Mouse (Mus musculus): Measurements from ENCODE around the gene Dact1. TPM values are rescaled to one million over a fixed set of nuclear protein-coding genes. Genes with fewer than 3 reads are reported as not detected.

Gene Dact1
- total RNA-seq (2014; fragmentation: Nextera tagmentation) (not detected in 2 replicates), total RNA-seq (2017) (0.23 and 0.27 TPM in 2 replicates), polyA plus RNA-seq (2012) (0.05 and 0.06 TPM in 2 replicates)

DNA sequence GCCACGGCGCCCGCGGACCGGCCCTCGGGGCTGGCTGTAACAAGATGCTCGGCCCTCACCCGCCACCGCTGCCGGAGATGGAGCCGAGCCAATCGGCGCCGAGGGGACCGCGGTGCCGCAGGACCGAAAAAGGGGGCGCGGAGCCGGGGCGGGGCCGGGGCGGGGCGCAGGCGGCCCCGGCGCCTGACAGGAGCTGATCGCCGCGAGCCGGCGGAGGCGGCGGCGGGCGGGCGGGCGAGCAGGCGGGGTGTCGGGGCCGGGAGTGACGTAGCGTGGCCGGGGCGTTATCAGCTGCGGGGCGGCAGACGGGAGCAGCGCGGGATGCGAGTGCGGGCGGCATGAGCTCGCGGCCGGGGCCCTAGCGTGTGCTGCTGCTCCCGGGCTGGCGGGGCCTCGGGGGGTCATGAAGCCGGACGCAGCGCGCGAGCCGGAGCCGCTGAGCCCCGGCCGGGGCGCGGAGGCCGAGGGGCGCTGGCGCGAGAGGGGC, at the start of gene Dact1:
TSS of gene Dact1 (plus strand) at position 304 of the 487 bp plus-strand sequence.
- no peaks in the 10 kb centered on the region for H3K36me3 ChIP-seq (replicated peaks)
- TF ChIP-seq POLR2AphosphoS5 (IDR thresholded peaks at IDR 0.05; ENCODE audit: insufficient replicate concordance, low read depth, low read length) (no peak), GATA1 (IDR thresholded peaks at IDR 0.05; ENCODE audit: borderline replicate concordance, low read length) (no peak), CTCF (IDR thresholded peaks at IDR 0.05; ENCODE audit: low read depth, low read length) (no peak), GATA2 (IDR thresholded peaks at IDR 0.05; ENCODE audit: borderline replicate concordance, low read depth, low read length) (no peak)
- H3K9me3 ChIP-seq (replicated peaks) = peaks cover 11% of the 10 kb centered on the region
- peaks cover 18% of the 10 kb centered on the region for H3K27me3 ChIP-seq (ENCODE audit: insufficient read depth, low read length)
- H3K4me1 ChIP-seq (ENCODE audit: insufficient read depth, low read depth, low read length) = peaks cover 3% of the 10 kb centered on the region; the same call in 1 of the 2 replicates
- H3K4me3 ChIP-seq (ENCODE audit: low read depth, low read length) = peak within 1 kb of the TSS; percentile 65
- no peak for ATAC-seq (ENCODE audit: extremely low read depth, insufficient number of reproducible peaks, low FRiP score, poor library complexity, severe bottlenecking)
- peak; percentile 23 for DNase-seq (ENCODE audit: low spot score)

DNA sequence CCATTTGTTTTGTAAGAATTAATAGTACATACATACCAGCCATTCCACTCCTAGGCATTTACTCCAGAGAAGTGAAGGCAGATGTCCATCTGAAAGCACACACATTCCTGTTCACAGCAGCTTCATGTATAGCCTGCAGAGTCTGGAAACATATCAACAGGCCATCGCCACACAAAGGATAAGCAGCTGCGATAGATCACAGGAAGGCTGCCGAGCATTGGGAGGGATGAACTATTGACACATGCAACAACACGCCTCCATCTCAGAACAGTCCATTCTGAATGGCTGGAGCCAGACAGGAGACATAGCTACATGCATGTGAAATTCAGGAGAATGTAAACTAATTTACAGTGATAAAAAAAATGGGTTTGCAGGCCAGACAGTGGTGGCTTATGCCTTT, 45.5 kb upstream of the Dact1 start:
- TF ChIP-seq POLR2AphosphoS5 (IDR thresholded peaks at IDR 0.05; ENCODE audit: insufficient replicate concordance, low read depth, low read length) = no peak
- TF ChIP-seq TAL1 (conservative IDR thresholded peaks at IDR 0.05; ENCODE audit: low read depth, low read length) = no peak
- no peak for TF ChIP-seq CTCF (IDR thresholded peaks at IDR 0.05; ENCODE audit: low read depth, low read length)
- no peak for TF ChIP-seq GATA1 (IDR thresholded peaks at IDR 0.05; ENCODE audit: borderline replicate concordance, low read length)
- TF ChIP-seq GATA2 (IDR thresholded peaks at IDR 0.05; ENCODE audit: borderline replicate concordance, low read depth, low read length) = no peak
- no peaks in the 10 kb centered on the region for H3K4me1 ChIP-seq (ENCODE audit: insufficient read depth, low read depth, low read length)
- no peaks in the 10 kb centered on the region for H3K36me3 ChIP-seq (replicated peaks)
- no peak for ATAC-seq (ENCODE audit: extremely low read depth, insufficient number of reproducible peaks, low FRiP score, poor library complexity, severe bottlenecking)
- H3K4me3 ChIP-seq (ENCODE audit: low read depth, low read length) = no peak overlapping the region
- DNase-seq (ENCODE audit: low spot score) = no peak
- H3K9me3 ChIP-seq (replicated peaks) = no peaks in the 10 kb centered on the region
- peaks cover 2% of the 10 kb centered on the region for H3K27me3 ChIP-seq (ENCODE audit: insufficient read depth, low read length)

DNA sequence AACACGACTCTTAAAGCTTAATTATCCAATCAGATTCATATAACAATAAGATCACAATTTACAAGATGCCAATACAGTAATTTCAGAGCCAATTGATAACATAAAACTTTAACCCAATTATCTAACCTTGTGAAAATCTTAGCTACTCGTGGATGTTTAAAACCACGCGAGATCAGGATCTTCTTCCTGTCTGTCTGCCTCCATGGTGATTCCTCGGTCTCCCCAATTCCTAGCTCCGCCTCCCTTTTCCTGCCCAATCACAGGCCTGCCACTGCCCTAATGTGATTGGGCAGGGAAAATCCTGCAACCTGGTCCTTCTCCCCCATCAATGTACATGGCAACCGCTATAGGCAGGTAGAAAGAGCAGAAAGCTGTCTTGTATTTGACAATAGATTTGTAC, 40.3 kb upstream of the Dact1 start:
- ATAC-seq (ENCODE audit: extremely low read depth, insufficient number of reproducible peaks, low FRiP score, poor library complexity, severe bottlenecking) = no peak
- Histone ChIP-seq H3K36me3 (replicated peaks) (no peaks in the 10 kb centered on the region), H3K4me1 (ENCODE audit: insufficient read depth, low read depth, low read length) (no peaks in the 10 kb centered on the region)

DNA sequence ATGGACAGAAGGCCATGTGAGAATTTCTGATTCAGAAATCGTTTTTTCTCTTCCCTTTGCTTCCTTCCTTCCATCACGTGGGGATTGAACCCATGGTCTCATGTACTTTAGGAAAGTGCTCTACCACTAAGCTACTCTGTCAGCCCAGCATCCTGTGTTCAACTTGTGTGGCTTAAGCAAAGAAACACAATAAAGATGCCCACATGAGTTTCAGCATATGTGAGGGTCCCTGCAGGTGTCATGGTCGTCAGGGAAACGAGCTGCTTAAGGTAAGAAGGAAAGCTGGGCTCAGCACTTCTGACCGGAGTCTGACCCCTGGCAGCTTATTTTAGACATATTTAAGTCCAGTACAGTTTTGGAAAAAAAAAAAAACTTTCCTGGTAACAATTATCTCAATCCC, 38.6 kb upstream of the Dact1 start:
- TF ChIP-seq POLR2AphosphoS5 (IDR thresholded peaks at IDR 0.05; ENCODE audit: insufficient replicate concordance, low read depth, low read length) (no peak), TAL1 (conservative IDR thresholded peaks at IDR 0.05; ENCODE audit: low read depth, low read length) (no peak)
- peaks cover 18% of the 10 kb centered on the region for H3K27me3 ChIP-seq (ENCODE audit: insufficient read depth, low read length)
- DNase-seq (ENCODE audit: low spot score) = no peak
- ATAC-seq (ENCODE audit: extremely low read depth, insufficient number of reproducible peaks, low FRiP score, poor library complexity, severe bottlenecking) = no peak
- no peak overlapping the region for H3K4me3 ChIP-seq (ENCODE audit: low read depth, low read length)
- no peaks in the 10 kb centered on the region for H3K36me3 ChIP-seq (replicated peaks)
- H3K9me3 ChIP-seq (replicated peaks) = peaks cover 3% of the 10 kb centered on the region
- no peaks in the 10 kb centered on the region for H3K4me1 ChIP-seq (ENCODE audit: insufficient read depth, low read depth, low read length)

More for the DNA sequence above, 40.3 kb upstream of the Dact1 start:
- H3K27me3 ChIP-seq (ENCODE audit: insufficient read depth, low read length) = peaks cover 13% of the 10 kb centered on the region
- H3K4me3 ChIP-seq (ENCODE audit: low read depth, low read length) = no peak overlapping the region
- TF ChIP-seq GATA2 (IDR thresholded peaks at IDR 0.05; ENCODE audit: borderline replicate concordance, low read depth, low read length) (no peak), GATA1 (IDR thresholded peaks at IDR 0.05; ENCODE audit: borderline replicate concordance, low read length) (no peak), CTCF (IDR thresholded peaks at IDR 0.05; ENCODE audit: low read depth, low read length) (no peak), POLR2AphosphoS5 (IDR thresholded peaks at IDR 0.05; ENCODE audit: insufficient replicate concordance, low read depth, low read length) (no peak), TAL1 (conservative IDR thresholded peaks at IDR 0.05; ENCODE audit: low read depth, low read length) (no peak)
- no peak for DNase-seq (ENCODE audit: low spot score)
- H3K9me3 ChIP-seq (replicated peaks) = no peaks in the 10 kb centered on the region; the same call in 1 of the 2 replicates

DNA sequence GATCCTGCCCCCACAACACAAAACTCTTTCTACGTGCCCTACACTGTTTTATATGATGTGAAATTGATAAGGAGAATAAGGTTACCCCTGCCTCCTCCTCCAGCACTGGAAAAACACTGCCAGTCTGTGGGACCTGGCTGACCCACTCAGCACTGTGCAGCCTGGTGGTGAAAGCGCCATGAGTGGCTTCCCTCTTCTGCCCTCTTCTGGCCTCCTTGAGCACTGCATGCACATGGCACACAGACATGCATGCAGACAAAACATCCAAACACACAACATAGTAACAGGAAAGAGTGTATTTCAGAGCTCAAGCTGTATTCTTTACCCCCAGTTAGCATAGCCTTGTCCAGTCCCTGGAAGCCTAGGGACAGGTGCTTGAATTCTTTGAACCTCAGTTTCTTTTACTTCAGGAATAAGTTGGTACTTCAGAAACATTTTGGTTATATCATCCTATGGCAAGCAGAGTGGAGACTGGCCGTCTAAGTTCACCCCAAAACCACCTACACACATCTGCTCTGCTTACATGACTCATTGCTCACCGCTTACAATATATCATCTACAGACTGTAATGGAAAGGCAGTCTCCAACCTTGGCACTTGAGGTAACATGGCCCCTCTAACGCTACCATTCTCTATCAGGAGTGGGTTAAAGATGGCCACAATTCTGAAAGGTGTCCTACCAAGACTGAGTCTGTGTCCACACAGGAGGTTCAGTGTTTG, 35.0 kb upstream of the Dact1 start:
- TF ChIP-seq TAL1 (conservative IDR thresholded peaks at IDR 0.05; ENCODE audit: low read depth, low read length) = no peak
- TF ChIP-seq GATA1 (IDR thresholded peaks at IDR 0.05; ENCODE audit: borderline replicate concordance, low read length) = no peak
- TF ChIP-seq POLR2AphosphoS5 (IDR thresholded peaks at IDR 0.05; ENCODE audit: insufficient replicate concordance, low read depth, low read length) = no peak
- no peak for TF ChIP-seq GATA2 (IDR thresholded peaks at IDR 0.05; ENCODE audit: borderline replicate concordance, low read depth, low read length)
- TF ChIP-seq CTCF (IDR thresholded peaks at IDR 0.05; ENCODE audit: low read depth, low read length) = peak; percentile 67
- DNase-seq (ENCODE audit: low spot score) (no peak), ATAC-seq (ENCODE audit: extremely low read depth, insufficient number of reproducible peaks, low FRiP score, poor library complexity, severe bottlenecking) (no peak)
- Histone ChIP-seq H3K36me3 (replicated peaks) (no peaks in the 10 kb centered on the region), H3K4me3 (ENCODE audit: low read depth, low read length) (no peak overlapping the region), H3K9me3 (replicated peaks) (peaks cover 3% of the 10 kb centered on the region), H3K27me3 (ENCODE audit: insufficient read depth, low read length) (peaks cover 18% of the 10 kb centered on the region), H3K4me1 (ENCODE audit: insufficient read depth, low read depth, low read length) (no peaks in the 10 kb centered on the region)

DNA sequence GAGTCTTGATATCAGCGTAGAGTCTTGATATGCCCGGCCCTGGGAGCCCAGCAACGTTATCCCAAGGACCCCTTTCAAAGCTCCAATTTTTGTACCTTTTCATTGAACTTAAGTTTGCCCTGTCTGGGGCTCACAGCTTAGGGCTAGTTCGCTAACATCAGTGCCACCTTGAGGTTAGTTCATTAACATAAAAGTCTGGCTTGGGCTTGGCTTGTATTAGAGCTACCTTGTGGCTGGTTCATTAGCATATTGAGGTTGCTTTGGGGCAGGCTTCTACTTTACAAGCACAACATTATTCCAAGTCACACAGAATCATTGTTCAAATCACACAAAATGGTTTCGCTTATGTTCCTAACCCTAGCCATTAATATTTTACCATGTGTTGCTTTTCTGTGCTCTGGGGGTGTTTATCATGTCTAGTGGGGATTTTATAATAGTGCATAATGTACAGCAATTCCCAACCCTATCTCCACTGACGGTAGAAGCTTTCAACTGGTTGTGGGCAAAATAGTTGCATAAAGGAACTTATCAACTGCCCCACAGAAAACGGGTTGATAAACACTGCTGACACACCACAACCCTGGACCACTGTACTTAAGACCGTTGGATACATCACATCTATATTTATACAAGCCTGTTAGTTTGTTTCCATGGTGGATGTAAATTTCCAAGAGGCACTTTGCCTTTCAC, 33.6 kb upstream of the Dact1 start:
- ATAC-seq (ENCODE audit: extremely low read depth, insufficient number of reproducible peaks, low FRiP score, poor library complexity, severe bottlenecking) = no peak
- Histone ChIP-seq H3K4me1 (ENCODE audit: insufficient read depth, low read depth, low read length) (no peaks in the 10 kb centered on the region), H3K36me3 (replicated peaks) (no peaks in the 10 kb centered on the region), H3K4me3 (ENCODE audit: low read depth, low read length) (no peak overlapping the region), H3K27me3 (ENCODE audit: insufficient read depth, low read length) (peaks cover 10% of the 10 kb centered on the region), H3K9me3 (replicated peaks) (peaks cover 3% of the 10 kb centered on the region)
- no peak for TF ChIP-seq GATA2 (IDR thresholded peaks at IDR 0.05; ENCODE audit: borderline replicate concordance, low read depth, low read length)
- no peak for TF ChIP-seq POLR2AphosphoS5 (IDR thresholded peaks at IDR 0.05; ENCODE audit: insufficient replicate concordance, low read depth, low read length)
- no peak for TF ChIP-seq CTCF (IDR thresholded peaks at IDR 0.05; ENCODE audit: low read depth, low read length)
- TF ChIP-seq GATA1 (IDR thresholded peaks at IDR 0.05; ENCODE audit: borderline replicate concordance, low read length) = no peak
- no peak for TF ChIP-seq TAL1 (conservative IDR thresholded peaks at IDR 0.05; ENCODE audit: low read depth, low read length)
- DNase-seq (ENCODE audit: low spot score) = no peak
